Mouse (Mus musculus): ENCODE data around the gene 4931408C20Rik.
A peak's percentile ranks its signal among the peaks of the same experiment; 100 is the strongest.

4931408C20Rik gene

DNA sequence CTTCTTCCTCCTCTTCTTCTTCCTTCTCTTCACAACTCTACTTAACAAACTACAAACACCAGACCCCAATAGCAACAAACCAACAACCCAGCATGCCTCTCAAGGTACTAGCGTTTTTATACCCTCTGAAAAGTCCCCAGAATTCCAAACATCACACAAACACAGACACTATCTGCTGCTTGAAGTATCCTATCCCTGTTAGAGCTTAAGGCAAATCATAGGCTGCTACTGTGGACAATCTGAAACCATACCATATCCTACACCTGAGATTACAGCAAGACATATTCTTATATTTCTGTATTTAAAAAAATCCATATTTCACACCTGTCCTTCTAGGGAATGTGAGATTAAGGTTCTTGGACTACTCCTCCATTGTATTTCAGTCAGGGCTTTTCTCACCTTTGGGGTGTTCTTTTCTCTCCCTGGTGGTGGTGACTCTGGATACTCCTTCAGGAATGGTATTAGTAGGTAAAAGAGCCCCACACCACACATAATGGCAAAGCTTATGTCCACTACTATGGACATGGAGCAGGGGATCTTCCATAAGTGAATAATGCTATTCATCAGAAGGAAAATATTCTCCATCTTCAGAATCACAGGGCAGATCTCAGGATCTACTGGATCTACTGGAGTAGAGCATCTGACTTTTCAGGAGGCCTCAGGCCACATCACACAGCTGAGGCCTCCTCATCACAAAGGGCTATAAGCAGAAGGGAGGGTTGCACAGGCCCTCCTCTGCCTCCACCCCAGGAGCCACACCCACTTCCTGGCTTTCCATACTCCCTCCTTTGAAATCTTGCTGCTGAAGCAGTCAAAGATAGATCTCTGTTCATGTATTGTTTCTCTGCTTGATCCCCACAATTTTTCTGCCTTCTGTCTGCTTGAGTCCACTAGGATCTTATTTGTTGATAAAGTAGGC lies at the start of gene 4931408C20Rik:
4931408C20Rik (minus strand) TSS at position 619 of the 919 bp plus-strand sequence.
- DNase-seq (ENCODE audit: low spot score): peak; percentile 69

DNA sequence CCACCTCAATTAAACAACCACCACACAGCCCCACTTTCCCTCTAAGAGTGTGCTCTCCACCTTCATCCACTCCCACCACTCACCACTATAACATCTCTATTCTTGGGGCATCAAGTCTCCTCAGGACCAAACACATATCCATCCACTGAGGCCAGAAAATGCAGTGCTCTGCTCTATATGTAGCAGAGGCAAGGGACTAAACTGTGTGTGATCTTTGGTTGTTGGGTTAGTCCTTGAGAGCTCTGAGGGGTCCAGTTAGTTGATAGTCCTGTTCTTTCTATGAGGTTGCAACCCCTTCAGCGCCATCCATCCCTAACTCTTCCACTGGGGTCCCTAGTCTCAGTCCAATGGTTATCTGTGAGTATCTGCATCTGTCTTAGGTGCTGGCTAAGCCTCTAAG lies 666 bp upstream of the 4931408C20Rik start:
- DNase-seq (ENCODE audit: low spot score): peak; percentile 59

- DNase-seq (ENCODE audit: low spot score): peak; percentile 46
These were observed 1.1 kb downstream of the 4931408C20Rik start for GRCm38 (mm10) chr1:26685952-26686693.

- no peak for DNase-seq (ENCODE audit: low spot score)
These were observed 1.9 kb downstream of the 4931408C20Rik start for GRCm38 (mm10) chr1:26685383-26685782.

DNA sequence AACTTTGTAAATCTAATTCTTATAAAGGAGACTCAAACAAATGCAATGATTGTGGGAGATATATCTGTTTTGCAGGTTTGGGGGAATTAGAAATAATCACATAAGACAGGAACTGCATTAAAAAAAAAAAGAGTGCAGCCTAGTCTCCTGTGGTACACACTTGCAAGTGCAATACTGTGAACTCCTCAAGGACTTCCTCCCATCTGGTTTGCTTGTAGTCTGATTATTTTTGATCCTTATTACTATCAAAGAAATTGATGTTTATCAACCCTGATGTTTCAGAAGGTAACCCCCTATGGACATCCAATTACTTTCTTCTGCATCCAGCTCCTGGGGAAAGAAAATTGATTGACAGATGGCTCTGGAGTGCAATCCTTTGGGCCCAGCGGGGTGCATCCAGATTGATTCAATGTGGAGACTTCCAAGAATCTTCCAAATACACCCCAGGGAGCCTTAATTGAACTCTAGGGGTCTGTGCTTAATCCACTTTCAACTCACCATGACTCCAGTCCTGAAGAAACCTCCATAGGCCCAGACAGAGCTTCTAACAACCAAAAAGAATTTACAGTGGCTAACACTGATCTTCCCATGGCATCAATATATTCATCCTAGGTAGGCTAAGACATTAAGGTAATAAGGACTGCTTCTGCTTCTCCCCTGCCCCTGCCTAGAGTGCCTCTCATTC lies 37.4 kb downstream of the 4931408C20Rik start:
- DNase-seq (ENCODE audit: low spot score): no peak

DNA sequence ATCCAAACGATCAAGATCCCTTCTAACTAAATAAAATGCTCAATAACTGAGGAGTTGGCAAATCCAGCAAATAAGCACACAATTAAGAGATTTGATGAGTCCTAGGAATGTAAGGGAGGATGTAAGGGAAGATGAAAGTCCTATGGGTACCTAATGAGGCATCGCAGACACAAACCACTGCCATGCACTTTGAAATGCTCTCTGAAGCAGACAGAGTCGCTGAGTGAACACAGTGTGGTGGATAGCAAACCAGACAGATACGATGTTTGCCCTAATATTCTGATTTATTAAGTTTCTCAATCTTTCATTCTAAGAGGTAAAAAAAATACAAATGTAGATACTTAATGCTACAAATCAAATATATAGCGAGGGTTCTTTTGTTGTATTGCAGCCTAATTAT lies 51.2 kb downstream of the 4931408C20Rik start:
- DNase-seq (ENCODE audit: low spot score): no peak
